Mouse (Mus musculus): ENCODE data around the gene Hes2.

DNA sequence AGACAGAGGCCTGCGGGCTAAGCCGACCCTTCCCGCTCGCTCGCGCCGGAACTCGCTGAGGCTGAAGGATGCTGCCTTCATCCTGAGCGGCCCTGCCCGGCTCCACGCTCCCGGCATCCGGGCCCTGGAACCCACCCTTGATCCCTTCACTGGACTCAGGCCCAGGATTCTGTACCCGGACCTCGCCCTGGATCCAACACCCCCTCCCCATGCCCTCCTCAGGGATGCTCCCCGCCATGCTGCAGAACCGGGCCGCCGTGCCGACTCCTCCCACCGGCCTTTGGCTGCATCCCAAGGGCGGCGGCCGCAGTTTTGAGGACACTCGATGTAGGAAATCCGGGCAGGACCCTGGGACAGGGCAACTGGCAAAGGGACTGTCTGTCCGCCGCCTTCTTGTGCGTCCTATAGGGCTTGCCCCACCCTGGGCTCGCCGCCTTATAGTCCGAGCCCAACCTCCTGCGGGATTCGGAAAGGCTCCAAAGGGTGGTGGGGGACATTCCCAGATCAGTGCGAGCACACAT is 19.7 kb downstream of the Hes2 start:
- TF ChIP-seq CTCF (IDR thresholded peaks at IDR 0.05; ENCODE audit: control insufficient read depth, insufficient read depth, insufficient replicate concordance, low read depth, low read length): no peak
- TF ChIP-seq POLR2A (IDR thresholded peaks at IDR 0.05; ENCODE audit: control insufficient read depth, low read depth, low read length): no peak; the same call in 1 of the 2 replicates

Data from testis, adult 2 months (tissue).